Mouse (Mus musculus) C2C12 (cell line): ENCODE measurements at regions not wholly inside any gene's neighbourhood (a gene's known extent, or its start where the extent isn't known, plus 50 kb on each side); places are given as distances from the start of the nearest gene placed in this dataset.

Experiments used
- CTCF ChIP-seq: IDR thresholded peaks from one replicate; pipeline ENCODE4 v1.5.1; 2011; ENCODE audit not compliant: control insufficient read depth, insufficient read depth, insufficient read length
- MAX ChIP-seq: IDR thresholded peaks from one replicate; pipeline ENCODE4 v1.6.1; 2011; ENCODE audit warnings: mild to moderate bottlenecking, control low read depth
- USF1 ChIP-seq: IDR thresholded peaks from one replicate; pipeline ENCODE4 v1.6.1; 2011; ENCODE audit warnings: low read depth, mild to moderate bottlenecking, control low read depth, moderate library complexity

- TF ChIP-seq CTCF (no peak), MAX (no peak), USF1 (no peak)
Measured at GRCm38 (mm10) chr9:120735217-120735616, 164.0 kb downstream of the Rpl14 start.
